Mouse (Mus musculus): ENCODE results near the gene A630001G21Rik. TPM values are rescaled to one million over a fixed set of nuclear protein-coding genes. Genes with fewer than 3 reads are reported as not detected.
"Not testable (repeated sequence)": the region's sequence is repeated elsewhere in the genome, so short reads cannot be mapped to it uniquely, and the experiment has no call there.

A630001G21Rik gene
- 0.54 and 0.94 TPM in 2 replicates for polyA plus RNA-seq (2014; fragmentation: Nextera tagmentation; extraction: Ambion mirVana)

- Histone ChIP-seq H3K9ac (ENCODE audit: low read length) (no peak within 1 kb of the TSS), H3K9me3 (ENCODE audit: control insufficient read depth, low read length) (no peaks in the 10 kb centered on the region), H3K27me3 (ENCODE audit: control insufficient read depth, insufficient read depth, low read length) (no peaks in the 10 kb centered on the region), H3K27ac (ENCODE audit: low read depth, low read length) (no peak within 1 kb of the TSS), H3K4me1 (ENCODE audit: control insufficient read depth, insufficient read depth, low read length) (no peaks in the 10 kb centered on the region), H3K36me3 (ENCODE audit: control insufficient read depth, insufficient read depth, low read length) (no peaks in the 10 kb centered on the region), H3K4me2 (ENCODE audit: low read depth) (no peak within 1 kb of the TSS), H3K4me3 (ENCODE audit: low read depth, low read length) (no peak within 1 kb of the TSS)
- 91% methylated on average over 4 of the region's 4 CpGs for WGBS
- no peak for ATAC-seq (ENCODE audit: insufficient read depth, low FRiP score, low TSS enrichment)
- DNase-seq (ENCODE audit: low spot score), result no peak
These were observed at the start of gene A630001G21Rik for GRCm38 (mm10) chr1:85778436-85778835. A630001G21Rik (minus strand) TSS chr1:85778643.

DNA sequence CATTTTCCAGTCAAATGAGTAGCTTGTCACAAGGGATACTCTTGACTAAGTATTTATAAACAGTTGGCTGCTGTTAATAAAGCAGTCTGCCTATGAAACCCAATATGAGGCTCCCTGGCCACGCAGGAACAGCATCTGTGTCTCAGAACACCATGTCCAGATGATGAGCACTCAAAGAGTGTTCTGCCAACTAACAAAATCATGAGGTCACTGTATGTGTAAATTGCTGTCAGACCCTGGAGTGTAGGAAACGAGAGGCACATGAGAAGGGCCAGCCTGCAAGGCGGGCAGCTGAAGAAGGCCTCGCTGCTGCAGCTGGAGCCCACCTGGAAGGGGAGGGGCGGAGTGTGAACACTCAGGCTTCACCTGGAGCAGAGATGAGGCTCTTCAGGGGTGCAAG lies 48.7 kb upstream of the A630001G21Rik start:
- Histone ChIP-seq H3K4me3 (ENCODE audit: low read depth, low read length) (no peak overlapping the region), H3K4me2 (ENCODE audit: low read depth) (no peak overlapping the region), H3K36me3 (ENCODE audit: control insufficient read depth, insufficient read depth, low read length) (no peaks in the 10 kb centered on the region; the same call in none of the 2 replicates), H3K9ac (ENCODE audit: low read length) (no peak overlapping the region), H3K27me3 (ENCODE audit: control insufficient read depth, insufficient read depth, low read length) (no peaks in the 10 kb centered on the region), H3K9me3 (ENCODE audit: control insufficient read depth, low read length) (no peaks in the 10 kb centered on the region), H3K4me1 (ENCODE audit: control insufficient read depth, insufficient read depth, low read length) (no peaks in the 10 kb centered on the region), H3K27ac (ENCODE audit: low read depth, low read length) (no peak overlapping the region)
- DNase-seq (ENCODE audit: low spot score), result no peak
- ATAC-seq (ENCODE audit: insufficient read depth, low FRiP score, low TSS enrichment), result no peak
- WGBS, result 87% methylated on average over 5 of the region's 5 CpGs

- Histone ChIP-seq H3K9ac (ENCODE audit: low read length) (no peak overlapping the region), H3K4me3 (ENCODE audit: low read depth, low read length) (no peak overlapping the region), H3K27me3 (ENCODE audit: control insufficient read depth, insufficient read depth, low read length) (no peaks in the 10 kb centered on the region), H3K27ac (ENCODE audit: low read depth, low read length) (no peak overlapping the region), H3K4me2 (ENCODE audit: low read depth) (no peak overlapping the region), H3K9me3 (ENCODE audit: control insufficient read depth, low read length) (no peaks in the 10 kb centered on the region), H3K36me3 (ENCODE audit: control insufficient read depth, insufficient read depth, low read length) (peaks cover 4% of the 10 kb centered on the region), H3K4me1 (ENCODE audit: control insufficient read depth, insufficient read depth, low read length) (no peaks in the 10 kb centered on the region)
- no peak for DNase-seq (ENCODE audit: low spot score)
- ATAC-seq (ENCODE audit: insufficient read depth, low FRiP score, low TSS enrichment), result no peak
- WGBS, result 88% methylated on average over 3 of the region's 3 CpGs
These were observed 46.5 kb upstream of the A630001G21Rik start for GRCm38 (mm10) chr1:85824905-85825304.

GRCm38 (mm10) chr1:85822239-85822638 lies 43.8 kb upstream of the A630001G21Rik start:
- Histone ChIP-seq H3K36me3 (ENCODE audit: control insufficient read depth, insufficient read depth, low read length) (peaks cover 5% of the 10 kb centered on the region), H3K4me3 (ENCODE audit: low read depth, low read length) (no peak overlapping the region), H3K9ac (ENCODE audit: low read length) (no peak overlapping the region), H3K9me3 (ENCODE audit: control insufficient read depth, low read length) (no peaks in the 10 kb centered on the region), H3K4me2 (ENCODE audit: low read depth) (no peak overlapping the region), H3K4me1 (ENCODE audit: control insufficient read depth, insufficient read depth, low read length) (no peaks in the 10 kb centered on the region), H3K27ac (ENCODE audit: low read depth, low read length) (no peak overlapping the region), H3K27me3 (ENCODE audit: control insufficient read depth, insufficient read depth, low read length) (no peaks in the 10 kb centered on the region)
- WGBS, result 93% methylated on average over 8 of the region's 8 CpGs
- DNase-seq (ENCODE audit: low spot score) (no peak), ATAC-seq (ENCODE audit: insufficient read depth, low FRiP score, low TSS enrichment) (no peak)

- DNase-seq (ENCODE audit: low spot score) (no peak), ATAC-seq (ENCODE audit: insufficient read depth, low FRiP score, low TSS enrichment) (no peak)
- no peak overlapping the region for H3K9ac ChIP-seq (ENCODE audit: low read length)
- H3K9me3 ChIP-seq (ENCODE audit: control insufficient read depth, low read length), result no peaks in the 10 kb centered on the region
- no peak overlapping the region for H3K4me2 ChIP-seq (ENCODE audit: low read depth)
- H3K27me3 ChIP-seq (ENCODE audit: control insufficient read depth, insufficient read depth, low read length), result no peaks in the 10 kb centered on the region
- 97% methylated on average over 1 of the region's 1 CpGs for WGBS
- H3K27ac ChIP-seq (ENCODE audit: low read depth, low read length), result no peak overlapping the region
- H3K4me1 ChIP-seq (ENCODE audit: control insufficient read depth, insufficient read depth, low read length), result no peaks in the 10 kb centered on the region
- H3K36me3 ChIP-seq (ENCODE audit: control insufficient read depth, insufficient read depth, low read length), result peaks cover 5% of the 10 kb centered on the region
- no peak overlapping the region for H3K4me3 ChIP-seq (ENCODE audit: low read depth, low read length)
These were observed 41.3 kb upstream of the A630001G21Rik start for GRCm38 (mm10) chr1:85819695-85820094.

DNA sequence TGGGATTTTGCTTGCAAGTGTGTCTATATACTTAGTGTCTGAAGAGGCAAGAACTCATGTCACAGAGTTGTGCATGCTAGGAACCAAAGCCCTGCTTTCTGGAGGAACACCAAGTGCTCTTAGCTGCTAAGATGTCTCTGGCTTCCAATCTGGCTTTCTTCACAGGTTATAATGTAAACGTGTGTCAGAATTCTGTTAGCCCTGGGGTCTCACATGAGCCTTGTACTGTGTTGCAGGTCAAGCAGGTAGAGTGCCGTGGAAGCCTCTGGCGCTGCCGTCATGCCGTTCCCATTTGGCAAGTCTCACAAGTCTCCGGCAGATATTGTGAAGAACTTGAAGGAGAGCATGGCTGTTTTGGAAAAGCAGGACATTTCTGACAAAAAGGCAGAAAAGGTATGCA lies 39.7 kb upstream of the A630001G21Rik start:
- ATAC-seq (ENCODE audit: insufficient read depth, low FRiP score, low TSS enrichment) (no peak), DNase-seq (ENCODE audit: low spot score) (no peak)
- Histone ChIP-seq H3K9ac (ENCODE audit: low read length) (no peak overlapping the region), H3K36me3 (ENCODE audit: control insufficient read depth, insufficient read depth, low read length) (peaks cover 5% of the 10 kb centered on the region), H3K27me3 (ENCODE audit: control insufficient read depth, insufficient read depth, low read length) (no peaks in the 10 kb centered on the region), H3K4me2 (ENCODE audit: low read depth) (no peak overlapping the region), H3K4me3 (ENCODE audit: low read depth, low read length) (no peak overlapping the region), H3K4me1 (ENCODE audit: control insufficient read depth, insufficient read depth, low read length) (no peaks in the 10 kb centered on the region), H3K27ac (ENCODE audit: low read depth, low read length) (no peak overlapping the region), H3K9me3 (ENCODE audit: control insufficient read depth, low read length) (no peaks in the 10 kb centered on the region)
- 96% methylated on average over 6 of the region's 6 CpGs for WGBS

GRCm38 (mm10) chr1:85814213-85814612 lies 35.8 kb upstream of the A630001G21Rik start:
- not testable (repeated sequence) for H3K4me1 ChIP-seq (ENCODE audit: control insufficient read depth, insufficient read depth, low read length); DNase-seq (ENCODE audit: low spot score); H3K27ac ChIP-seq (ENCODE audit: low read depth, low read length); H3K9ac ChIP-seq (ENCODE audit: low read length); ATAC-seq (ENCODE audit: insufficient read depth, low FRiP score, low TSS enrichment); H3K9me3 ChIP-seq (ENCODE audit: control insufficient read depth, low read length); H3K27me3 ChIP-seq (ENCODE audit: control insufficient read depth, insufficient read depth, low read length); H3K4me2 ChIP-seq (ENCODE audit: low read depth); H3K36me3 ChIP-seq (ENCODE audit: control insufficient read depth, insufficient read depth, low read length); H3K4me3 ChIP-seq (ENCODE audit: low read depth, low read length)

- whole genome bisulfite sequencing, result 92% methylated on average over 2 of the region's 2 CpGs
- DNase-seq (ENCODE audit: low spot score), result no peak
- Histone ChIP-seq H3K27me3 (ENCODE audit: control insufficient read depth, insufficient read depth, low read length) (no peaks in the 10 kb centered on the region), H3K4me1 (ENCODE audit: control insufficient read depth, insufficient read depth, low read length) (no peaks in the 10 kb centered on the region), H3K4me3 (ENCODE audit: low read depth, low read length) (no peak overlapping the region), H3K9ac (ENCODE audit: low read length) (no peak overlapping the region), H3K9me3 (ENCODE audit: control insufficient read depth, low read length) (no peaks in the 10 kb centered on the region), H3K27ac (ENCODE audit: low read depth, low read length) (no peak overlapping the region), H3K4me2 (ENCODE audit: low read depth) (no peak overlapping the region), H3K36me3 (ENCODE audit: control insufficient read depth, insufficient read depth, low read length) (no peaks in the 10 kb centered on the region)
- no peak for ATAC-seq (ENCODE audit: insufficient read depth, low FRiP score, low TSS enrichment)
These were observed 32.3 kb upstream of the A630001G21Rik start for GRCm38 (mm10) chr1:85810787-85811186.

DNA sequence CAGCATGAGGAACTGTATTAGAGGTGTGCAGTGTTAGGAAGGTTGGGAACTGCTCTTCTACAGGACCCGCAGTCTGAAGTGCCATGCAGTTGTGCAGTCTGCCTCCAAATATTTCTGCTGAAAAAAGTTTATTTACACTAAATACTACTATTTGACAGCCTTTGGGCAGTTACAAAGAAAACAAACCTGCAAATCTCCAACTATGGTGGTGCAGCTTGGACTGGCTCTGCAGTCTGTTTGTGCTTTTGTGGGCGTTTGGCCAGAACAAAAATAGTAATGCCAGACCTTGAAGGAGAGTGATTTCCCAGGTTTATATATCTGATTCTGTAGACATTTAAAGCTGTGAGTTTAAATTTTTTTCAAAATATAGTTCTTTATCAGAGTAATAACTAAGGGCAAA lies 31.9 kb upstream of the A630001G21Rik start:
- H3K27ac ChIP-seq (ENCODE audit: low read depth, low read length), result no peak overlapping the region
- H3K9me3 ChIP-seq (ENCODE audit: control insufficient read depth, low read length), result no peaks in the 10 kb centered on the region
- DNase-seq (ENCODE audit: low spot score), result no peak
- no peaks in the 10 kb centered on the region for H3K36me3 ChIP-seq (ENCODE audit: control insufficient read depth, insufficient read depth, low read length)
- H3K4me1 ChIP-seq (ENCODE audit: control insufficient read depth, insufficient read depth, low read length), result no peaks in the 10 kb centered on the region
- WGBS, result 88% methylated on average over 2 of the region's 2 CpGs
- no peak for ATAC-seq (ENCODE audit: insufficient read depth, low FRiP score, low TSS enrichment)
- H3K4me2 ChIP-seq (ENCODE audit: low read depth), result no peak overlapping the region
- H3K27me3 ChIP-seq (ENCODE audit: control insufficient read depth, insufficient read depth, low read length), result no peaks in the 10 kb centered on the region
- no peak overlapping the region for H3K4me3 ChIP-seq (ENCODE audit: low read depth, low read length)
- H3K9ac ChIP-seq (ENCODE audit: low read length), result no peak overlapping the region

All from neural tube, embryonic 11.5 days (tissue).